Mouse (Mus musculus): ENCODE measurements at regions not wholly inside any gene's neighbourhood (a gene's known extent, or its start where the extent isn't known, plus 50 kb on each side); places are given as distances from the start of the nearest gene placed in this dataset.

- no peak for DNase-seq (ENCODE audit: low read depth, low spot score)
Measured at GRCm38 (mm10) chr2:81251321-81251720, 634.3 kb downstream of the Nup35 start.

GRCm38 (mm10) chr2:81262056-81262765 lies 645.2 kb downstream of the Nup35 start:
- no peak for DNase-seq (ENCODE audit: low read depth, low spot score)

- DNase-seq (ENCODE audit: low read depth, low spot score) = no peak
Measured at GRCm38 (mm10) chr2:81269245-81269880, 652.3 kb downstream of the Nup35 start.

- DNase-seq (ENCODE audit: low read depth, low spot score) = no peak
Measured at GRCm38 (mm10) chr2:81270914-81271313, 653.9 kb downstream of the Nup35 start.

GRCm38 (mm10) chr2:81272536-81272935 lies 655.5 kb downstream of the Nup35 start:
- DNase-seq (ENCODE audit: low read depth, low spot score) = no peak

- DNase-seq (ENCODE audit: low read depth, low spot score) = no peak
Measured at GRCm38 (mm10) chr2:81287414-81287813, 670.4 kb downstream of the Nup35 start.

- DNase-seq (ENCODE audit: low read depth, low spot score) = peak; percentile 56
Measured at GRCm38 (mm10) chr2:81328648-81329047, 711.6 kb downstream of the Nup35 start.

- DNase-seq (ENCODE audit: low read depth, low spot score) = no peak
Measured at GRCm38 (mm10) chr2:81336982-81337381, 716.0 kb upstream of the Zfp804a start.

- DNase-seq (ENCODE audit: low read depth, low spot score) = no peak
Measured at GRCm38 (mm10) chr2:81340417-81340816, 712.6 kb upstream of the Zfp804a start.

All from 3T3-L1 (cell line).